Mouse (Mus musculus) midbrain, postnatal 0 days (tissue): ENCODE results near the gene Zfp800. TPM values are rescaled to one million over a fixed set of nuclear protein-coding genes. Genes with fewer than 3 reads are reported as not detected.

Experiments
- ATAC-seq: fragments of 200-750 bp; cut with Nextera tagmentation; 2 replicates; pipeline ENCODE4 v1.8.0; 2017; ENCODE audit warnings: moderate number of reproducible peaks, mild to moderate bottlenecking, moderate TSS enrichment, moderate library complexity; ENCODE audit not compliant: low FRiP score
- DNase-seq: peaks from one replicate; pipeline ENCODE4 v3.0.0-alpha.2; 2015; ENCODE audit warnings: low spot score
- H3K27ac ChIP-seq: fragments of 300-500 bp; sonication (generic); 2 replicates; pipeline ENCODE4 v1.5.1; 2014; ENCODE audit warnings: low read depth, mild to moderate bottlenecking, low read length, mixed read lengths
- H3K27me3 ChIP-seq: fragments of 300-500 bp; sonication (generic); 2 replicates; pipeline ENCODE4 v1.6.1; 2014; ENCODE audit warnings: low read length, control low read depth, mixed read lengths; ENCODE audit not compliant: insufficient read depth
- H3K36me3 ChIP-seq: fragments of 300-500 bp; sonication (generic); 2 replicates; pipeline ENCODE4 v1.6.1; 2014; ENCODE audit warnings: low read length, control low read depth, mixed read lengths; ENCODE audit not compliant: insufficient read depth
- H3K4me1 ChIP-seq: fragments of 300-500 bp; sonication (generic); 2 replicates; pipeline ENCODE4 v1.6.1; 2014; ENCODE audit warnings: mild to moderate bottlenecking, control low read depth, antibody characterized with exemption, low read length, mixed read lengths; ENCODE audit not compliant: insufficient read depth
- H3K4me2 ChIP-seq: fragments of 300-500 bp; sonication (generic); 2 replicates; pipeline ENCODE4 v1.6.1; 2014; ENCODE audit warnings: low read depth, mild to moderate bottlenecking, low read length, mixed read lengths; ENCODE audit not compliant: poor library complexity, severe bottlenecking
- H3K4me3 ChIP-seq: fragments of 300-500 bp; sonication (generic); 2 replicates; pipeline ENCODE4 v1.5.1; 2014; ENCODE audit warnings: low read depth, mild to moderate bottlenecking, low read length, moderate library complexity
- H3K9ac ChIP-seq: fragments of 300-500 bp; sonication (generic); replicated peaks from 2 replicates; pipeline ENCODE4 v1.6.1; 2014; ENCODE audit warnings: mild to moderate bottlenecking, low read length, moderate library complexity, mixed read lengths; ENCODE audit not compliant: poor library complexity, severe bottlenecking
- H3K9me3 ChIP-seq: fragments of 300-500 bp; sonication (generic); 2 replicates; pipeline ENCODE4 v1.6.1; 2016; ENCODE audit warnings: low read length, control low read depth
- CTCF ChIP-seq: IDR thresholded peaks from 2 replicates; pipeline ENCODE4 v1.5.1; 2016; ENCODE audit warnings: antibody characterized with exemption, mild to moderate bottlenecking
- WGBS: fragments of 180-500 bp; shearing (Covaris S2); extraction: QIAGEN DNeasy Blood & Tissue Kit; methylation state at CpG from one replicate; pipeline ENCODE4 v1.1.7; 2014; 5-methylcytosine and 5-hydroxymethylcytosine counted together
- polyA plus RNA-seq: library from polyadenylated mRNA; unstranded; fragments of >200 nt; fragmentation: Nextera tagmentation; extraction: Ambion mirVana; gene quantifications from 2 replicates; pipeline ENCODE4 v1.2.1, GENCODE M21; 2015
- total RNA-seq: library from RNA; depleted of rRNA; stranded (reverse); fragments of >200 nt; gene quantifications from 2 replicates; pipeline ENCODE4 v1.2.3, GENCODE M21; 2014

The Zfp800 gene
- total and polyA plus RNA-seq, 2 experiments from 2014 or later = 22.1 to 24.1 TPM

GRCm38 (mm10) chr6:28296306-28296705, 101.5 kb downstream of the Zfp800 start:
- Histone ChIP-seq H3K4me2 (0 out of 2 replicates have a peak overlapping the region, but pooled peaks have one; percentile 6), H3K4me3 (no peak overlapping the region), H3K36me3 (no peaks in the 10 kb centered on the region), H3K27me3 (no peaks in the 10 kb centered on the region), H3K4me1 (no peaks in the 10 kb centered on the region), H3K9me3 (no peaks in the 10 kb centered on the region), H3K27ac (no peak overlapping the region), H3K9ac (no peak overlapping the region)
- DNase-seq = no peak
- TF ChIP-seq CTCF = no peak
- no peak for ATAC-seq
- 19% methylated on average over 8 of the region's 8 CpGs for WGBS

GRCm38 (mm10) chr6:28295581-28295980, 102.2 kb downstream of the Zfp800 start:
- no peaks in the 10 kb centered on the region for H3K4me1 ChIP-seq
- no peak overlapping the region for H3K4me2 ChIP-seq
- no peaks in the 10 kb centered on the region for H3K27me3 ChIP-seq
- DNase-seq (no peak), ATAC-seq (no peak)
- H3K4me3 ChIP-seq = no peak overlapping the region
- H3K36me3 ChIP-seq = no peaks in the 10 kb centered on the region
- no peak overlapping the region for H3K27ac ChIP-seq
- no peaks in the 10 kb centered on the region for H3K9me3 ChIP-seq
- 32% methylated on average over 7 of the region's 7 CpGs for WGBS
- TF ChIP-seq CTCF = no peak
- H3K9ac ChIP-seq = no peak overlapping the region

- Histone ChIP-seq H3K36me3 (no peaks in the 10 kb centered on the region), H3K4me3 (no peak overlapping the region), H3K4me1 (no peaks in the 10 kb centered on the region), H3K27ac (no peak overlapping the region), H3K9ac (no peak overlapping the region), H3K9me3 (no peaks in the 10 kb centered on the region), H3K4me2 (no peak overlapping the region), H3K27me3 (no peaks in the 10 kb centered on the region)
- WGBS = 88% methylated on average over 6 of the region's 6 CpGs
- TF ChIP-seq CTCF = no peak
- ATAC-seq (no peak), DNase-seq (no peak)
These were observed 105.0 kb downstream of the Zfp800 start for GRCm38 (mm10) chr6:28292810-28293209.

- Histone ChIP-seq H3K36me3 (no peaks in the 10 kb centered on the region), H3K27ac (no peak overlapping the region), H3K9ac (no peak overlapping the region), H3K9me3 (0 out of 2 replicates have a peak, but pooled peaks cover 3% of the 10 kb centered on the region), H3K27me3 (no peaks in the 10 kb centered on the region), H3K4me3 (no peak overlapping the region), H3K4me2 (no peak overlapping the region), H3K4me1 (no peaks in the 10 kb centered on the region)
- DNase-seq (peak; percentile 4), ATAC-seq (no peak)
- no peak for TF ChIP-seq CTCF
- 75% methylated on average over 2 of the region's 2 CpGs for WGBS
These were observed 117.9 kb downstream of the Zfp800 start for GRCm38 (mm10) chr6:28279886-28280285.

GRCm38 (mm10) chr6:28262198-28262621, 135.6 kb downstream of the Zfp800 start:
- peak; percentile 77 for ATAC-seq

GRCm38 (mm10) chr6:28261307-28262197, 136.3 kb downstream of the Zfp800 start:
- Histone ChIP-seq H3K4me2 (peak overlapping the region; percentile 91), H3K36me3 (peaks cover 8% of the 10 kb centered on the region; the same call in 1 of the 2 replicates), H3K27me3 (no peaks in the 10 kb centered on the region), H3K4me3 (peak overlapping the region; percentile 94), H3K9me3 (no peaks in the 10 kb centered on the region), H3K9ac (peak overlapping the region; percentile 76), H3K4me1 (no peaks in the 10 kb centered on the region; the same call in 1 of the 2 replicates), H3K27ac (peak overlapping the region; percentile 87)
- no peak for TF ChIP-seq CTCF
- 0% methylated on average over 57 of the region's 131 CpGs for WGBS
- peak; percentile 93 for DNase-seq
- ATAC-seq = peak; percentile 94

More at GRCm38 (mm10) chr6:28262198-28262621, 135.6 kb downstream of the Zfp800 start:
- H3K27me3 ChIP-seq = no peaks in the 10 kb centered on the region
- no peak for DNase-seq
- no peak for TF ChIP-seq CTCF
- H3K9me3 ChIP-seq = no peaks in the 10 kb centered on the region
- H3K4me1 ChIP-seq = no peaks in the 10 kb centered on the region; the same call in 1 of the 2 replicates
- peak overlapping the region; percentile 76 for H3K9ac ChIP-seq
- peak overlapping the region; percentile 91 for H3K4me2 ChIP-seq
- H3K27ac ChIP-seq = peak overlapping the region; percentile 87
- peaks cover 8% of the 10 kb centered on the region; the same call in 1 of the 2 replicates for H3K36me3 ChIP-seq
- 1% methylated on average over 21 of the region's 29 CpGs for WGBS
- H3K4me3 ChIP-seq = peak overlapping the region; percentile 94
